Mouse (Mus musculus) kidney, adult 2 months (tissue): ENCODE measurements at regions not wholly inside any gene's neighbourhood (a gene's known extent, or its start where the extent isn't known, plus 50 kb on each side); places are given as distances from the start of the nearest gene placed in this dataset.

Experiments
- CTCF ChIP-seq: fragments of 200-500 bp; conservative IDR thresholded peaks from 2 replicates; pipeline ENCODE4 v1.5.1; 2011; ENCODE audit warnings: low read depth, mild to moderate bottlenecking, control low read depth, low read length, moderate library complexity, mixed read lengths; ENCODE audit not compliant: insufficient read depth, insufficient read length
- POLR2A ChIP-seq: fragments of 200-500 bp; IDR thresholded peaks from one replicate; pipeline ENCODE4 v1.6.1; 2011; ENCODE audit warnings: low read depth, low read length, control low read depth

GRCm38 (mm10) chr13:28556385-28556938, 299.1 kb downstream of the Gm11361 start:
- TF ChIP-seq POLR2A = no peak
- no peak for TF ChIP-seq CTCF
